In the genomic region with DNA sequence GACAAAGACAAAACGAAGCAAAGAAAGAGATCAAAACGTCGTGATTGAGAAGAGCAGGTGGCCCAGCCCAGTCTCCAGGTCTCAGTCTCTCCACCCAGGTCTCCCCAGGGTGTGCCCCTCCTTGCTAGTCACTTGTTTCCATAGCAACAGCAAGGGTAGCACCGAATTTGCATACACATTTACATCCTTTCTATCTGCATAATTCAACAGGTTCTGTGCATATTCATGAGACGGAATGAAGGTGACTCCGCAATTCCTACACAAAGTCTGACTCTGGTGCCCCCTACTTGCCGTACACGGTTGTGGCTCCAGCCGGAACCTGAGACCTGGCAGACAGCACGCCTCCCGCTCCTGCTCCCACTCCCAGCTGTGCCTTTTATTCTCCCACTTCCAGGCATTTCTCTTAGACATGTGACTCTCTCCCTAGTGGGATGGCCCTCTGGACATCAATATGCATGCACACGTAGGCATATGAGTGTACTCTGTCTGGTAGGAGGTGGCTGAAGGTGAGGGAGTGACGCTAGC, we compare ENCODE assay signal across 9 mouse cellular contexts. TPM values are rescaled to one million over a fixed set of nuclear protein-coding genes. Genes with fewer than 3 reads are reported as not detected.
DNase-seq lines count a peak whose midpoint lies in the region; ATAC-seq lines count a peak whose summit lies in the region.
"Had no signal": no experiment of that assay in that cellular context is flagged by ENCODE, and none has a peak within 500 bp of the region (broad histone marks: within the 10 kb centered on the region; RNA-seq: fewer than 3 reads in every experiment).

No protein-coding gene starts in this region.

- peak overlapping the region; percentile 22 for H3K4me3 ChIP-seq in heart, embryonic 10.5 days
- no peak overlapping the region for H3K4me3 ChIP-seq in forebrain, embryonic 14.5 days (ENCODE audit: low read depth, low read length)
- no peak overlapping the region for H3K4me3 ChIP-seq in hindbrain, embryonic 11.5 days (ENCODE audit: low read depth, low read length)

- no peaks in the 10 kb centered on the region for H3K9me3 ChIP-seq in heart, embryonic 10.5 days
- H3K9me3 ChIP-seq in forebrain, embryonic 14.5 days (replicated peaks; ENCODE audit: control insufficient read depth, low read length): no peaks in the 10 kb centered on the region
- no peaks in the 10 kb centered on the region for H3K9me3 ChIP-seq in hindbrain, embryonic 11.5 days (ENCODE audit: control insufficient read depth, low read length)

- H3K4me1 ChIP-seq in heart, embryonic 10.5 days: peaks cover 34% of the 10 kb centered on the region
- H3K4me1 ChIP-seq in forebrain, embryonic 14.5 days (ENCODE audit: control insufficient read depth, insufficient read depth, low read length): peaks cover 28% of the 10 kb centered on the region
- peaks cover 18% of the 10 kb centered on the region for H3K4me1 ChIP-seq in hindbrain, embryonic 11.5 days (replicated peaks; ENCODE audit: control insufficient read depth, insufficient read depth, low read length)

- H3K4me2 ChIP-seq in forebrain, embryonic 14.5 days (ENCODE audit: low read length): peak overlapping the region; percentile 27
- peak overlapping the region; percentile 20 for H3K4me2 ChIP-seq in hindbrain, embryonic 11.5 days (replicated peaks; ENCODE audit: low read depth, low read length)

- H3K9ac ChIP-seq in forebrain, embryonic 14.5 days (ENCODE audit: low read length): no peak overlapping the region
- peak overlapping the region; percentile 8; the same call in 1 of the 2 replicates for H3K9ac ChIP-seq in hindbrain, embryonic 11.5 days (ENCODE audit: low read depth, low read length)

- no peak overlapping the region for H3K27ac ChIP-seq in heart, embryonic 10.5 days
- H3K27ac ChIP-seq in forebrain, embryonic 14.5 days (ENCODE audit: low read depth, low read length): 0 out of 2 replicates have a peak overlapping the region, but pooled peaks have one; percentile 17
- peak overlapping the region; percentile 2; the same call in 1 of the 2 replicates for H3K27ac ChIP-seq in hindbrain, embryonic 11.5 days (ENCODE audit: low read depth, low read length)

- peaks cover 49% of the 10 kb centered on the region for H3K27me3 ChIP-seq in heart, embryonic 10.5 days (ENCODE audit: insufficient read depth, poor library complexity, severe bottlenecking)
- H3K27me3 ChIP-seq in forebrain, embryonic 14.5 days (replicated peaks; ENCODE audit: control insufficient read depth, insufficient read depth, low read length): no peaks in the 10 kb centered on the region
- H3K27me3 ChIP-seq in hindbrain, embryonic 11.5 days (ENCODE audit: control insufficient read depth, insufficient read depth, low read length): no peaks in the 10 kb centered on the region
- H3K27me3 ChIP-seq: Patski had no signal

- peak; percentile 85 for ATAC-seq in forebrain, embryonic 14.5 days
- peak; percentile 86 for ATAC-seq in hindbrain, embryonic 11.5 days (ENCODE audit: low FRiP score)
- ATAC-seq: Patski had no signal

- 3% methylated on average over 13 of the region's 13 CpGs for WGBS in heart, embryonic 10.5 days
- WGBS in forebrain, embryonic 14.5 days: under 1% methylated on average over 13 of the region's 13 CpGs
- 1% methylated on average over 13 of the region's 13 CpGs for WGBS in hindbrain, embryonic 11.5 days

- DNase-seq in heart, embryonic 10.5 days (ENCODE audit: low spot score): peak; percentile 85
- DNase-seq in heart, adult 11 months: no peak
- DNase-seq in cerebellum, adult 11 months: peak; percentile 76
- peak; percentile 96 for DNase-seq in forebrain, embryonic 14.5 days (ENCODE audit: low spot score)
- DNase-seq in hindbrain, embryonic 11.5 days (ENCODE audit: low spot score): peak; percentile 85
- peak; percentile 78 to 84 for DNase-seq in left cerebral cortex, adult 18-20 months (ENCODE audit: low spot score in 2 of 2)
- DNase-seq in lung, postnatal 36 days: peak; percentile 81
- peak; percentile 72 for DNase-seq in right cerebral cortex, postnatal 14 days

- H3K36me3 ChIP-seq in heart, embryonic 10.5 days: peaks cover 14% of the 10 kb centered on the region
- peaks cover 5% of the 10 kb centered on the region; the same call in 1 of the 2 replicates for H3K36me3 ChIP-seq in forebrain, embryonic 14.5 days (ENCODE audit: control insufficient read depth, insufficient read depth, low read length)
- H3K36me3 ChIP-seq in hindbrain, embryonic 11.5 days (ENCODE audit: control insufficient read depth, insufficient read depth, low read length): no peaks in the 10 kb centered on the region

RNA-seq across cellular contexts. Expression of a gene that starts 6.3 kb away (rescaled TPM):
- 54.5 and 71.3 TPM in 2 replicates for polyA plus RNA-seq in heart, embryonic 10.5 days (2016; fragmentation: Nextera tagmentation; extraction: Ambion mirVana)
- polyA plus RNA-seq in forebrain, embryonic 14.5 days (2014; fragmentation: Nextera tagmentation; extraction: Ambion mirVana): 72.2 and 83.3 TPM in 2 replicates
- polyA plus RNA-seq in hindbrain, embryonic 11.5 days (2014; fragmentation: Nextera tagmentation; extraction: Ambion mirVana): 80.0 and 84.1 TPM in 2 replicates
- total RNA-seq in left cerebral cortex, adult 18-20 months (2021): 10 to 100 TPM; 32.5 to 37.1 TPM

RNA-seq across cellular contexts. Expression of a gene that starts 7.3 kb away (rescaled TPM):
- 144 and 147 TPM in 2 replicates for polyA plus RNA-seq in heart, embryonic 10.5 days (2016; fragmentation: Nextera tagmentation; extraction: Ambion mirVana)
- 23.9 and 24.3 TPM in 2 replicates for polyA plus RNA-seq in forebrain, embryonic 14.5 days (2014; fragmentation: Nextera tagmentation; extraction: Ambion mirVana)
- polyA plus RNA-seq in hindbrain, embryonic 11.5 days (2014; fragmentation: Nextera tagmentation; extraction: Ambion mirVana): 83.7 TPM in 2 replicates
- total RNA-seq in left cerebral cortex, adult 18-20 months (2021): 10 to 100 TPM; 37.2 to 44.3 TPM

RNA-seq across cellular contexts. Expression of a gene that starts 10.2 kb away (rescaled TPM):
- 2.6 and 8.9 TPM in 2 replicates for polyA plus RNA-seq in heart, embryonic 10.5 days (2016; fragmentation: Nextera tagmentation; extraction: Ambion mirVana)
- polyA plus RNA-seq in forebrain, embryonic 14.5 days (2014; fragmentation: Nextera tagmentation; extraction: Ambion mirVana): 12.6 and 12.7 TPM in 2 replicates
- polyA plus RNA-seq in hindbrain, embryonic 11.5 days (2014; fragmentation: Nextera tagmentation; extraction: Ambion mirVana): 27.8 and 29.5 TPM in 2 replicates
- total RNA-seq in left cerebral cortex, adult 18-20 months (2021): 100 to 1,000 TPM; 117 to 131 TPM

RNA-seq across cellular contexts. Expression of a gene that starts 15.9 kb away (rescaled TPM):
- polyA plus RNA-seq in heart, embryonic 10.5 days (2016; fragmentation: Nextera tagmentation; extraction: Ambion mirVana): 143 and 146 TPM in 2 replicates
- polyA plus RNA-seq in forebrain, embryonic 14.5 days (2014; fragmentation: Nextera tagmentation; extraction: Ambion mirVana): 301 and 330 TPM in 2 replicates
- polyA plus RNA-seq in hindbrain, embryonic 11.5 days (2014; fragmentation: Nextera tagmentation; extraction: Ambion mirVana): 187 and 192 TPM in 2 replicates
- 100 to 1,000 TPM; 166 to 172 TPM for total RNA-seq in left cerebral cortex, adult 18-20 months (2021)

RNA-seq across cellular contexts. Expression of a gene that starts 23.9 kb away (rescaled TPM):
- not detected in 2 replicates for polyA plus RNA-seq in heart, embryonic 10.5 days (2016; fragmentation: Nextera tagmentation; extraction: Ambion mirVana)
- 0.12 and 0.15 TPM in 2 replicates for polyA plus RNA-seq in forebrain, embryonic 14.5 days (2014; fragmentation: Nextera tagmentation; extraction: Ambion mirVana)
- polyA plus RNA-seq in hindbrain, embryonic 11.5 days (2014; fragmentation: Nextera tagmentation; extraction: Ambion mirVana): 0.68 and 0.93 TPM in 2 replicates
- 1 to 10 TPM in 1 of 2 experiments, under 1 TPM in 1; 0.80 to 1.3 TPM for total RNA-seq in left cerebral cortex, adult 18-20 months (2021)
